Mouse (Mus musculus) midbrain, embryonic 16.5 days (tissue): ENCODE measurements around the gene Nadk2. TPM values are rescaled to one million over a fixed set of nuclear protein-coding genes. Genes with fewer than 3 reads are reported as not detected.

Experiments
- ATAC-seq: fragments of 200-750 bp; cut with Nextera tagmentation; 2 replicates; pipeline ENCODE4 v1.8.0; 2017; ENCODE audit warnings: moderate TSS enrichment
- H3K27ac ChIP-seq: fragments of 300-500 bp; sonication (generic); 2 replicates; pipeline ENCODE4 v1.5.1; 2014; ENCODE audit warnings: mild to moderate bottlenecking, low read length, mixed read lengths
- H3K27me3 ChIP-seq: fragments of 300-500 bp; sonication (generic); 2 replicates; pipeline ENCODE4 v1.6.1; 2014; ENCODE audit warnings: low read depth, low read length, mixed read lengths; ENCODE audit not compliant: control insufficient read depth, insufficient read depth
- H3K36me3 ChIP-seq: fragments of 300-500 bp; sonication (generic); 2 replicates; pipeline ENCODE4 v1.6.1; 2014; ENCODE audit warnings: mild to moderate bottlenecking, low read length, moderate library complexity, mixed read lengths; ENCODE audit not compliant: control insufficient read depth, insufficient read depth
- H3K4me1 ChIP-seq: fragments of 300-500 bp; sonication (generic); 2 replicates; pipeline ENCODE4 v1.6.1; 2014; ENCODE audit warnings: mild to moderate bottlenecking, low read length, mixed read lengths; ENCODE audit not compliant: control insufficient read depth, insufficient read depth
- H3K4me2 ChIP-seq: fragments of 300-500 bp; sonication (generic); 2 replicates; pipeline ENCODE4 v1.6.1; 2014; ENCODE audit warnings: mild to moderate bottlenecking, low read length, mixed read lengths
- H3K4me3 ChIP-seq: fragments of 300-500 bp; sonication (generic); 2 replicates; pipeline ENCODE4 v1.5.1; 2014; ENCODE audit warnings: low read depth, mild to moderate bottlenecking, low read length, moderate library complexity, mixed read lengths
- H3K9ac ChIP-seq: fragments of 300-500 bp; sonication (generic); 2 replicates; pipeline ENCODE4 v1.6.1; 2014; ENCODE audit warnings: low read depth, low read length, mixed read lengths
- H3K9me3 ChIP-seq: fragments of 300-500 bp; sonication (generic); replicated peaks from 2 replicates; pipeline ENCODE4 v1.6.1; 2014; ENCODE audit warnings: mild to moderate bottlenecking, low read length, mixed read lengths; ENCODE audit not compliant: control insufficient read depth, poor library complexity, severe bottlenecking
- WGBS: fragments of 180-500 bp; shearing (Covaris S2); extraction: QIAGEN DNeasy Blood & Tissue Kit; methylation state at CpG from one replicate; pipeline ENCODE4 v1.1.7; 2014; 5-methylcytosine and 5-hydroxymethylcytosine counted together
- polyA plus RNA-seq: library from polyadenylated mRNA; unstranded; fragments of >200 nt; fragmentation: Nextera tagmentation; extraction: Ambion mirVana; gene quantifications from 2 replicates; pipeline ENCODE4 v1.2.1, GENCODE M21; 2015

The Nadk2 gene
- polyA plus RNA-seq, 1 experiment from 2014 or later = 27.8 TPM

DNA sequence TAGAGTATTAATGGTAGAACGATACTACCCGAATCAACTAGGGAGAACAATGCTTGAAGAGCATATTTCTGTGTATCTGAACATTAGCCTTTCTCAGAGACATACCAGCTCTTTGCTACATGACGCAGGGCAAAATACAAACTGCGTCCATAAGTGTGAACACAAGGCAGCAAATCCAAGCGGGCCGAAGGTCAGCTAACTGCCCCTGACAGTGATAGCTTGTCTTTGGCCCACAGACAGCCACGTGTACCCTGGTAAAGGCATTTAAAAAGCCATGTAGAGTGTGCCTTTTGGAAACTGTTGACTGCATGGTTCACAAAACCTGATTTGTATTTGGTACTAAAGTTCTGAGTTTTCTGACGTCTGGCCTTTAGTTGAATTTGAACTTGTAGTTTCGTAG, 11.7 kb downstream of the Nadk2 start:
- 94% methylated on average over 9 of the region's 9 CpGs for WGBS
- peaks cover 5% of the 10 kb centered on the region for H3K4me1 ChIP-seq

DNA sequence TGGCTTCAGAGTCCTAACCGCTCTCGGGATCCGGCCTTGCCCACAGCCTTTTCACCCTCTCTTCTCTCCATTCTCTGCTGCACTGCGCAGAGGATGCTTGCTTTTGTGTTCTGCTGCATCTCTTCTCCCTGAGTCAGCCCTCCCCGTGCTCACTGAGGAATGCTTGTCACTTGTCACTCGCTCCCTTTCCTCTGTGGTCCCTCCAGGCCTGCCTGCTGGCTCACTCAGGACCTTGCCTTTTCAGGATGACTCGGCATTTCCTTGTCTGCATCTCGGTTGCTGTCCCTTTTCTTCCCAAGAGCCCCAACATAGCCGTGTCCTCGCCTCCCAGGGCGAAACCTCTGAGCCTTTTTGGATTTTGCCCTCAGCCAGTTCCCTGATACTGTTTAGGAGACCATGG, 15.8 kb downstream of the Nadk2 start:
- 56% methylated on average over 11 of the region's 11 CpGs for WGBS
- H3K27ac ChIP-seq = no peak overlapping the region
- H3K9me3 ChIP-seq = no peaks in the 10 kb centered on the region
- no peak overlapping the region for H3K9ac ChIP-seq
- ATAC-seq = no peak
- H3K4me3 ChIP-seq = no peak overlapping the region
- H3K27me3 ChIP-seq = no peaks in the 10 kb centered on the region
- H3K4me1 ChIP-seq = no peaks in the 10 kb centered on the region
- H3K4me2 ChIP-seq = no peak overlapping the region
- H3K36me3 ChIP-seq = peaks cover 3% of the 10 kb centered on the region; the same call in 1 of the 2 replicates

More for the DNA sequence above, 11.7 kb downstream of the Nadk2 start:
- Histone ChIP-seq H3K4me2 (no peak overlapping the region), H3K27me3 (no peaks in the 10 kb centered on the region), H3K9ac (no peak overlapping the region), H3K27ac (no peak overlapping the region), H3K36me3 (peaks cover 3% of the 10 kb centered on the region; the same call in 1 of the 2 replicates), H3K4me3 (no peak overlapping the region), H3K9me3 (no peaks in the 10 kb centered on the region)
- ATAC-seq = no peak

DNA sequence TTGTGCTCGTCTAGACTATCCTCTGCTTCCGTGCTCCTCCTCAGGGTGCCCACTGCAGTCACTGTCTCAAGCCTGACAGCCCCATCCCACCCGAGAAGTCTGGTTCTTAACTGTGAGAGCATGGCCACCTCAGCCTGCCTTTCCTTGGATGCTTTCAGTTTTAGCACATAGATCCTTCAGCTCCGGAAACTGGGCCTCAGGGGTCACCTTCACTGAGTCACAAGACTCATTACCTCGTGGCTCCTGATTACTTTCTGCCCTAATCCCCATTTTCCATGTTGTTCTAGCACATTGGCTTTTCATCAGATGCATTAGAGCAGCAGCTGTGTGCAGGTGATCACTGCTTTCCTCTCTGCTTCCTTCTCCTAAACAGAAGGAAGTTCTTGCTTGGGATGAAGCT, 16.4 kb downstream of the Nadk2 start:
- no peak for ATAC-seq
- H3K4me2 ChIP-seq = no peak overlapping the region
- no peaks in the 10 kb centered on the region for H3K9me3 ChIP-seq
- H3K4me1 ChIP-seq = no peaks in the 10 kb centered on the region
- H3K9ac ChIP-seq = no peak overlapping the region
- no peak overlapping the region for H3K4me3 ChIP-seq
- no peak overlapping the region for H3K27ac ChIP-seq
- H3K36me3 ChIP-seq = peaks cover 3% of the 10 kb centered on the region; the same call in 1 of the 2 replicates
- no peaks in the 10 kb centered on the region for H3K27me3 ChIP-seq
- WGBS = 66% methylated on average over 5 of the region's 5 CpGs

DNA sequence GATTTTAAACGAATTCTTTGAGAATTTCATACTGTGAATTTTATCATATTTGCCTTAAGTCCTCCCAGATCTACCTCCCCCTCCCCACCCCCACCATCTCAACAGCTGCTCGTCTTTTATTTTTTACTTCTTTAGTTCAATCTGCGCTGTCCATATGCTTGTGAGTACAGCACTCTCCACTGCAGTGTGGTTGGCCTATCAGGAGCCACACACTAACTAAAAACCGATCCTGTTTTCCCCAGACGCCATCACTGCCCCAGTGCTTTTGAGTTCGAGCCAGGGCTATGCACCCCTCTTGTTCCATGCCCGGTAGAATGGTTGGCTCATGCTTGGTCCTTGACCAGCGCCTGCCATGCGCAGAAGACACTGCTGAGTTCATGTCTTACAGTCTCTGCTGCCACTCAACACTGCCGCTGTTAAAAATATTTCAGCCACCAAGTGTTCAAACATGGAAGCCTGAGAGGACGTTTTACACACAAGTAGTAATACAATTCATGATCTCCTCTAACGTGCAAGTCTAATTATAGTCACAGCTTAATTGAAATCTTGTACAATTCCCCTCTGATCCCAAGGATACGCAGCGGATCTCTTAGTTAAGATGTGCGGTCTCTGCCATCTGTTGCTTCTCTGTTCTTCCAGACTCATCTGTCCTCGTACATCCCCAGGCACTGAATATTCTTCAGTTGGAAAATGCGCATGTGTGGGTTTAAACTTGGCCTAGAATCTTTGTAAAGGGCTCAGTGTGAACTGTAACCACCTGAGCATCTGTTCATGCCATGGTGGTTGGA, 17.0 kb downstream of the Nadk2 start:
- Histone ChIP-seq H3K9me3 (no peaks in the 10 kb centered on the region), H3K4me2 (no peak overlapping the region), H3K9ac (no peak overlapping the region), H3K27me3 (no peaks in the 10 kb centered on the region), H3K36me3 (peaks cover 7% of the 10 kb centered on the region; the same call in 1 of the 2 replicates), H3K4me3 (no peak overlapping the region), H3K4me1 (no peaks in the 10 kb centered on the region), H3K27ac (no peak overlapping the region)
- ATAC-seq = 0 out of 2 replicates have a peak, but pooled peaks have one; percentile 21
- WGBS = 84% methylated on average over 17 of the region's 17 CpGs

- ATAC-seq = no peak
- Histone ChIP-seq H3K4me3 (no peak overlapping the region), H3K27ac (no peak overlapping the region), H3K4me1 (no peaks in the 10 kb centered on the region), H3K27me3 (no peaks in the 10 kb centered on the region), H3K9ac (no peak overlapping the region), H3K9me3 (no peaks in the 10 kb centered on the region), H3K4me2 (no peak overlapping the region), H3K36me3 (peaks cover 12% of the 10 kb centered on the region)
- 72% methylated on average over 8 of the region's 8 CpGs for WGBS
Observed at GRCm38 (mm10) chr15:9088683-9089072, 17.6 kb downstream of the Nadk2 start.

DNA sequence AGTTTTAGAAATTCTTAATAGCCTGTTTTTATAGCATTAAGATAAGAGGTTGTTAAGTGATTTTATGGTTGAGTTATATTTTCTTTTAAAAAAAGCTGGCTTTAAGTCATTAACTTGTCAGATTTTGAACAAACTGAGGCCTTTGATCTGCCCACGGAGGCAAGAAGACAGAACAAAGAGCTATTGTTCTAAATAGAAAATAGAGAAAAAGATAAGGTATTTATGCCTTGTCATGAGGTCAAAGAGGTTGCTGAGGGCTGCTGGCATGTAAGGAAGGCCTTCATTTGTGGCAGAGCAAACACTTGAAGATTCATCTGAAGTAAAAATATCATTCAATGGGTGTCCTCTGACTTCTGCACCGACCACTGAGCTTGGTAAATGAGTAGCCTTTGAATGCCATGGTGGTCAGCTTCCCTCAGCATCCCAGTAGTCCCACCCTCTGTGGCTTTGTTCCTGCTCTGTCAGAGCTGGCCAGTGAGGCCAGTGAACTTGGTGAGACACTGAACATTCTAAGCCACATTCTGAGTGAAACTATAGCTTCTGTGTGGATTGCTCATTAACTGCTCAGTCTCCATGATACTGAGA, 18.2 kb downstream of the Nadk2 start:
- Histone ChIP-seq H3K9me3 (no peaks in the 10 kb centered on the region), H3K27me3 (no peaks in the 10 kb centered on the region), H3K9ac (no peak overlapping the region), H3K4me1 (no peaks in the 10 kb centered on the region; the same call in 1 of the 2 replicates), H3K4me2 (no peak overlapping the region), H3K27ac (no peak overlapping the region), H3K36me3 (peaks cover 14% of the 10 kb centered on the region), H3K4me3 (no peak overlapping the region)
- ATAC-seq = no peak
- 4% methylated on average over 2 of the region's 2 CpGs for WGBS

DNA sequence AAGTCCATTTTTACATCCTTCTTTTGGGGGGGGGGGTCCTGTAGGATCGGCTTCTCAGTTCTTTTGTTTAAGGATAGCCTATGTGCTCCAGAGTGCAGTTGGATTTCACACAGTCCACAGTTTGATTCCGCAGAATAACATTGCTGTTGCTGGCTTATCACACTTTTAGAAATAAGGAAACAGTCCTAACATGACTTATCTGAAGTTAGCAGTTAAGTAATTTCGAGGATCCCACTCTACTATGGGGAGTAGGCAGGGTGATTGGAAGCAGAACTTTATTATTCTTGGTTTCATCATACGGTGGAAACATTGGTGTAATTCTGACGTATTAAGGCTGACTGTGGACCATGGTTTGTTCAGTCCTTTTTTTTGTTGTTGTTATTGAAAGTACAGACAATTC, 19.6 kb downstream of the Nadk2 start:
- no peaks in the 10 kb centered on the region for H3K27me3 ChIP-seq
- no peak for ATAC-seq
- H3K4me3 ChIP-seq = no peak overlapping the region
- no peak overlapping the region for H3K27ac ChIP-seq
- H3K4me1 ChIP-seq = no peaks in the 10 kb centered on the region; the same call in 1 of the 2 replicates
- H3K4me2 ChIP-seq = no peak overlapping the region
- H3K9ac ChIP-seq = no peak overlapping the region
- peaks cover 14% of the 10 kb centered on the region for H3K36me3 ChIP-seq
- 94% methylated on average over 5 of the region's 5 CpGs for WGBS
- no peaks in the 10 kb centered on the region for H3K9me3 ChIP-seq

DNA sequence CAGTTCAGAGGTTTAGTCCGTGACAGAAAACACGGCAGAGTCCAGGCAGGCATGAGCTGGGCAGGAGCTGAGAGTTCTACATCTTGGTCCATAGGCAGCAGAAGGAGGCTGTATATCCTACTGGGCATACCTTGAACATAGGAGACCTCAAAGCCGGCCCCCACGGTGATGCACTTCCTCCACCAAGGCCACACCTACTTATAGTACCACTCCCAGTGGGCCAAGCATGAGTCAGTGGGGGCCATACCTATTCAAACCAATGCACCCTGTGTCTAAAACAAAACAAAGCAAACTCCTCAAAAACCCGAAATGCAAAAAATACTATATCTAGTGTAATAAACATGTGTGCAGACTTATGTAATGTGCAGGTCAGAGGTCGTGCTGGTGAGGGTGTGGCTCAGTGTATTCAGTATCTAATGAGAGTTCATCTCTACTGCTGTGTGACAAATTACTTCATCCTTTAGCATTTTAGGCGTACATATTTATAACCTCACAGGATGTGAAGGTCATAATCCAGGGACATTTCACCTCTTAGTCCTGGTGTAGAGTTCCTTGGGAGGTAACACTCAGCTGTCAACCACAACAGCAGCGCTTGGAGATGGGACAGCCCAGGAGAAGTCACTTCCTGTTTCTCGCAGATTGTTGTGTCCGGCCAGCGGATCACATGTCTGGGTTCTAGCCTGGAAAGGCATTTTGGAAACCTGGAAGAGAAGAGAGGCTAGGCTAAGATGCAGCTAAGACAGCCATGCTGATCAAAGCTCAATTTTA, 22.7 kb downstream of the Nadk2 start:
- Histone ChIP-seq H3K27me3 (no peaks in the 10 kb centered on the region), H3K36me3 (peaks cover 14% of the 10 kb centered on the region), H3K4me3 (no peak overlapping the region), H3K4me1 (no peaks in the 10 kb centered on the region; the same call in 1 of the 2 replicates), H3K4me2 (no peak overlapping the region), H3K9ac (no peak overlapping the region), H3K9me3 (no peaks in the 10 kb centered on the region), H3K27ac (no peak overlapping the region)
- no peak for ATAC-seq
- WGBS = 78% methylated on average over 11 of the region's 11 CpGs
